Mouse (Mus musculus) hindbrain, embryonic 11.5 days (tissue): ENCODE data around the gene Phyhipl. TPM values are rescaled to one million over a fixed set of nuclear protein-coding genes. Genes with fewer than 3 reads are reported as not detected.

Source experiments
- ATAC-seq: fragments of 200-750 bp; cut with Nextera tagmentation; 2 replicates; pipeline ENCODE4 v1.8.0; 2017; ENCODE audit warnings: mild to moderate bottlenecking, moderate TSS enrichment, moderate library complexity; ENCODE audit not compliant: low FRiP score
- DNase-seq: peaks from one replicate; pipeline ENCODE4 v3.0.0-alpha.2; 2015; ENCODE audit warnings: low spot score
- H3K27ac ChIP-seq: fragments of 300-500 bp; sonication (generic); 2 replicates; pipeline ENCODE4 v1.5.1; 2014; ENCODE audit warnings: mild to moderate bottlenecking, low read depth, low read length
- H3K27me3 ChIP-seq: fragments of 300-500 bp; sonication (generic); 2 replicates; pipeline ENCODE4 v1.6.1; 2014; ENCODE audit warnings: mild to moderate bottlenecking, low read length, moderate library complexity, mixed read lengths; ENCODE audit not compliant: control insufficient read depth, insufficient read depth
- H3K36me3 ChIP-seq: fragments of 300-500 bp; sonication (generic); 2 replicates; pipeline ENCODE4 v1.6.1; 2014; ENCODE audit warnings: mild to moderate bottlenecking, low read length, moderate library complexity, mixed read lengths; ENCODE audit not compliant: control insufficient read depth, insufficient read depth
- H3K4me1 ChIP-seq: fragments of 300-500 bp; sonication (generic); replicated peaks from 2 replicates; pipeline ENCODE4 v1.6.1; 2014; ENCODE audit warnings: low read length, mixed read lengths; ENCODE audit not compliant: control insufficient read depth, insufficient read depth
- H3K4me2 ChIP-seq: fragments of 300-500 bp; sonication (generic); replicated peaks from 2 replicates; pipeline ENCODE4 v1.6.1; 2014; ENCODE audit warnings: mild to moderate bottlenecking, low read depth, low read length
- H3K4me3 ChIP-seq: fragments of 300-500 bp; sonication (generic); 2 replicates; pipeline ENCODE4 v1.5.1; 2014; ENCODE audit warnings: low read depth, low read length
- H3K9ac ChIP-seq: fragments of 300-500 bp; sonication (generic); 2 replicates; pipeline ENCODE4 v1.6.1; 2014; ENCODE audit warnings: low read depth, low read length
- H3K9me3 ChIP-seq: fragments of 300-500 bp; sonication (generic); 2 replicates; pipeline ENCODE4 v1.6.1; 2016; ENCODE audit warnings: low read length; ENCODE audit not compliant: control insufficient read depth
- WGBS: fragments of 180-500 bp; shearing (Covaris S2); extraction: QIAGEN DNeasy Blood & Tissue Kit; methylation state at CpG from one replicate; pipeline ENCODE4 v1.1.7; 2014; 5-methylcytosine and 5-hydroxymethylcytosine counted together
- polyA plus RNA-seq: library from polyadenylated mRNA; unstranded; fragments of >200 nt; fragmentation: Nextera tagmentation; extraction: Ambion mirVana; gene quantifications from 2 replicates; pipeline ENCODE4 v1.2.1, GENCODE M21; 2014

Phyhipl gene
- polyA plus RNA-seq, 1 experiment from 2014 or later: 118 TPM

- H3K4me1 ChIP-seq: no peaks in the 10 kb centered on the region; the same call in 1 of the 2 replicates
- H3K9me3 ChIP-seq: no peaks in the 10 kb centered on the region
- WGBS: 16% methylated on average over 3 of the region's 3 CpGs
- peak; percentile 41 for DNase-seq
- H3K4me3 ChIP-seq: no peak overlapping the region
- H3K36me3 ChIP-seq: no peaks in the 10 kb centered on the region
- H3K4me2 ChIP-seq: no peak overlapping the region
- H3K9ac ChIP-seq: no peak overlapping the region
- peak overlapping the region; percentile 58; the same call in 1 of the 2 replicates for H3K27ac ChIP-seq
- ATAC-seq: peak; percentile 83
- H3K27me3 ChIP-seq: no peaks in the 10 kb centered on the region
These were observed 30.7 kb upstream of the Phyhipl start for GRCm38 (mm10) chr10:70686505-70686904.

GRCm38 (mm10) chr10:70683508-70683907 is 27.7 kb upstream of the Phyhipl start:
- Histone ChIP-seq H3K27me3 (no peaks in the 10 kb centered on the region), H3K9ac (no peak overlapping the region), H3K4me2 (no peak overlapping the region), H3K36me3 (no peaks in the 10 kb centered on the region), H3K4me1 (no peaks in the 10 kb centered on the region; the same call in 1 of the 2 replicates), H3K27ac (no peak overlapping the region), H3K9me3 (no peaks in the 10 kb centered on the region), H3K4me3 (no peak overlapping the region)
- WGBS: 88% methylated on average over 4 of the region's 4 CpGs
- no peak for ATAC-seq
- DNase-seq: no peak

DNA sequence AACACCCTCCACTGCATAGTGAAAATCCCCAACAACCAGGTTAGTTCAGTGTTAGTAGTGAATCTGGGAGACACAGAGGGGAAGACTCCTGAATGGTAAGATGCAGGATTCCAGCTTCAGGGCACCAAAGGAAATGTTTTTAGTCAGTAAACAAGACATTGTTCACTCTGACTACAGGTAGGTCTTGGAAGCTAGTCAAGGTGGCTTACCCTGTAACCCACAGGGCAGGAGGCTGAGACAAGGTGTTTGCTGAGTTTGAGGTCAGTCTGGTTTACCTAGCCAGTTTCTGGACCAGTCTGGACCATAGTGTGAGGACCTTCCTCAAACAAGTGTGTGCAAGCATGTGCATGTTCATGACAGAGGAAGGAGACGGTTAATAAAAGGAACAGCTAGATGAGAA is 22.2 kb upstream of the Phyhipl start:
- Histone ChIP-seq H3K9ac (no peak overlapping the region), H3K4me2 (no peak overlapping the region), H3K27ac (no peak overlapping the region), H3K4me3 (no peak overlapping the region), H3K27me3 (no peaks in the 10 kb centered on the region), H3K36me3 (no peaks in the 10 kb centered on the region), H3K4me1 (no peaks in the 10 kb centered on the region), H3K9me3 (no peaks in the 10 kb centered on the region)
- DNase-seq: no peak
- ATAC-seq: no peak
- 95% methylated on average over 1 of the region's 1 CpGs for WGBS

DNA sequence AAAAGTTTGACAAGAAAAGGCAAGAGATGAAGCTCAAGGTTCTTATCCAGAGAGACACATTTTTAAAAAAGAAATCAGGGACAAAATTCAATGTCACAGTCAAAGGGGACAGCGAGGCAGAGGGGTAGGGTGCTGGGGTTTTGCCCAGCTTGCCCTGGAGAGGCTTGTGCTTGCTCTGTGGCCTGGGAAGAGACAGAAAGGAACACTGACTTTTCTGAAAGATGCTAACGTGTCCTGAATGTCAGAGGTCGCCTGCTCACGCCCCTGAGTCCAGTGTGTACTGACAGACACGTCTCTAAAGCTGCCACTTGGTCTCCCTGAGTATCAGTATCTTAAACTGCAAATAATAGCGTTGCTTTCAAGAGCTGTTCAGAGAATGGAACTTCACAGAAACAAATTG is 507 bp upstream of the Phyhipl start:
- no peak overlapping the region for H3K4me3 ChIP-seq
- H3K4me2 ChIP-seq: no peak overlapping the region
- no peak for DNase-seq
- 24% methylated on average over 6 of the region's 6 CpGs for WGBS
- H3K9me3 ChIP-seq: no peaks in the 10 kb centered on the region
- H3K4me1 ChIP-seq: peaks cover 2% of the 10 kb centered on the region; the same call in 1 of the 2 replicates
- no peaks in the 10 kb centered on the region for H3K27me3 ChIP-seq
- H3K9ac ChIP-seq: no peak overlapping the region
- H3K27ac ChIP-seq: no peak overlapping the region
- ATAC-seq: no peak
- no peaks in the 10 kb centered on the region for H3K36me3 ChIP-seq

- DNase-seq: no peak
- 78% methylated on average over 4 of the region's 4 CpGs for WGBS
- Histone ChIP-seq H3K9me3 (no peaks in the 10 kb centered on the region), H3K4me1 (peaks cover 2% of the 10 kb centered on the region; the same call in 1 of the 2 replicates), H3K9ac (no peak overlapping the region), H3K4me3 (no peak overlapping the region), H3K27ac (no peak overlapping the region), H3K4me2 (no peak overlapping the region), H3K36me3 (no peaks in the 10 kb centered on the region), H3K27me3 (no peaks in the 10 kb centered on the region)
- ATAC-seq: no peak
These were observed 1.1 kb downstream of the Phyhipl start for GRCm38 (mm10) chr10:70654655-70655054.

DNA sequence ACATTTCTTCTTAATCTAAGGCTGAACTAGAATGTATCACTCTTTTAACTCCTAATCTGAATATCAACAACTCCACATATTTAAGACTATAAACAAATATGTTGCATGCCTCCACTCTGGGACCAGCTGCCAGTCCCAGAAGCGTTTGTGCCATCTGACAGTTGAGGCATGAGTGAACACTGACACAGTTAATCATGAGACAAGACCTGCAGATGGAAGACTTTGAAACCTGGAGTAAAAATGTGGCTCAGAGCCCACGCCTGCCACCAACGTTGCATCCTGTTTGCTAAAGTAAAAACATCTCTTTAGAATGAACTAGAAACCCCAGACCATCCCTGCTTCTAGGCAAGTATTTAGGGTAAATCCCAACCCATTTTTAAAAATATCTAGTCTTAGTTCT is 1.6 kb downstream of the Phyhipl start:
- DNase-seq (no peak), ATAC-seq (no peak)
- no peak overlapping the region for H3K4me3 ChIP-seq
- no peak overlapping the region for H3K9ac ChIP-seq
- no peak overlapping the region for H3K4me2 ChIP-seq
- no peaks in the 10 kb centered on the region for H3K36me3 ChIP-seq
- peaks cover 2% of the 10 kb centered on the region; the same call in 1 of the 2 replicates for H3K4me1 ChIP-seq
- no peak overlapping the region for H3K27ac ChIP-seq
- H3K9me3 ChIP-seq: no peaks in the 10 kb centered on the region
- WGBS: 73% methylated on average over 3 of the region's 3 CpGs
- no peaks in the 10 kb centered on the region for H3K27me3 ChIP-seq

GRCm38 (mm10) chr10:70651769-70652648 is 3.8 kb downstream of the Phyhipl start:
- Histone ChIP-seq H3K4me3 (no peak overlapping the region), H3K36me3 (no peaks in the 10 kb centered on the region), H3K27ac (no peak overlapping the region), H3K4me2 (0 out of 2 replicates have a peak overlapping the region, but pooled peaks have one; percentile 9), H3K27me3 (no peaks in the 10 kb centered on the region), H3K9ac (no peak overlapping the region), H3K4me1 (peaks cover 2% of the 10 kb centered on the region; the same call in 1 of the 2 replicates), H3K9me3 (no peaks in the 10 kb centered on the region; the same call in 1 of the 2 replicates)
- 36% methylated on average over 16 of the region's 16 CpGs for WGBS
- DNase-seq: peak; percentile 51
- ATAC-seq: peak; percentile 81

DNA sequence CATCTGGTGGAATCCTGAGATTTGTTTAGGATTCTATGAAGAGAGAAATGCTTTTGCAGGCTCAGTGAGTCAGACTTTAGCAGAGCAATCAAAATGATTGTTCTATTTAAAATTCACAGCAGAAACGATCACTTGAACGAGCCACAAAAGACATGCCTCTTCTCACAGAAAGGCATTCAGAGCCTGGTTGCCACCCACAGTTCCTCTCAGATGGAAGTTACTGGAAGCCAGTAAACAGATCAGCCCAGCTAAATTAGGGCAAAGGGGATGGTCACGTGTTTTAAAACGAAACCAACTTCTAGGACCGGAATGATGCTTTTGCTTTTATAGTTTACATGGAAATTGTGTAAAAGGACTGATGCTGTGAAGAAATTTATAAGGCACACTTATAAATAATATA is 6.9 kb downstream of the Phyhipl start:
- WGBS: 67% methylated on average over 5 of the region's 5 CpGs
- DNase-seq (no peak), ATAC-seq (no peak)
- H3K36me3 ChIP-seq: no peaks in the 10 kb centered on the region
- H3K27me3 ChIP-seq: no peaks in the 10 kb centered on the region
- no peak overlapping the region for H3K27ac ChIP-seq
- H3K9me3 ChIP-seq: no peaks in the 10 kb centered on the region; the same call in 1 of the 2 replicates
- no peak overlapping the region for H3K4me3 ChIP-seq
- H3K9ac ChIP-seq: no peak overlapping the region
- no peak overlapping the region for H3K4me2 ChIP-seq
- 0 out of 2 replicates have a peak, but pooled peaks cover 2% of the 10 kb centered on the region for H3K4me1 ChIP-seq

DNA sequence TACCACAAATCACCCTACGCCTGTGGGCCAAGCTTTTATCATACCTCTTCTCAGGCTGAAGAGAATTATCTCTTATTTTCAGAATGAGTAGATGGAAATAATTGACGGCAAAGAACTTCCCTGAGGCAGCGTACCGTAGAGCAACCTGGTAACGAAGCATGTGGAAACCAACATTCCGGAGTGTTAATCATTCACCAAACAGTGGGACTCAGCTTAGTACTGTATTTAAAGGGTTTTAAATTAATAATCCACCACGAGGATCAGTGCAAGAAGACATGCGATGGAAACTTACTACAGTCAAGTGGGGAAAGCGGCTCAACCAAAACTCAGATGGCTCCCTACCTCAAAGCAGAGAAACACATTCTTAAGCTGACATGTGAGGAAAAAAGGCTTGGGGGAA is 12.6 kb downstream of the Phyhipl start:
- Histone ChIP-seq H3K4me3 (no peak overlapping the region), H3K27ac (no peak overlapping the region), H3K36me3 (no peaks in the 10 kb centered on the region), H3K9me3 (no peaks in the 10 kb centered on the region; the same call in 1 of the 2 replicates), H3K4me1 (0 out of 2 replicates have a peak, but pooled peaks cover 3% of the 10 kb centered on the region), H3K27me3 (no peaks in the 10 kb centered on the region), H3K4me2 (no peak overlapping the region), H3K9ac (no peak overlapping the region)
- DNase-seq: no peak
- no peak for ATAC-seq
- WGBS: 80% methylated on average over 9 of the region's 9 CpGs
